Mouse (Mus musculus) liver, embryonic 14.5 days (tissue): ENCODE results near the gene Ttll8. TPM values are rescaled to one million over a fixed set of nuclear protein-coding genes. Genes with fewer than 3 reads are reported as not detected.

ENCODE experiments used
- ATAC-seq: fragments of 200-750 bp; cut with Nextera tagmentation; 2 replicates; pipeline ENCODE4 v1.8.0; 2017; ENCODE audit warnings: moderate number of reproducible peaks, mild to moderate bottlenecking, moderate library complexity; ENCODE audit not compliant: insufficient read depth
- DNase-seq, 3 experiments: peaks; one replicate each; pipeline ENCODE4 v3.0.0-alpha.2; 2012 to 2013; ENCODE audit warnings: low read depth in 3 of 3, low spot score in 3 of 3
- H3K27ac ChIP-seq: fragments of 300-500 bp; sonication (generic); 2 replicates; pipeline ENCODE4 v1.5.1; 2014; ENCODE audit warnings: moderate library complexity, mild to moderate bottlenecking, control low read depth, inconsistent platforms
- H3K27me3 ChIP-seq: fragments of 300-500 bp; sonication (generic); 2 replicates; pipeline ENCODE4 v1.6.1; 2014; ENCODE audit warnings: mild to moderate bottlenecking, low read length, moderate library complexity; ENCODE audit not compliant: control insufficient read depth, insufficient read depth
- H3K36me3 ChIP-seq: fragments of 300-500 bp; sonication (generic); replicated peaks from 2 replicates; pipeline ENCODE4 v1.6.1; 2014; ENCODE audit warnings: low read depth; ENCODE audit not compliant: control insufficient read depth, insufficient read depth
- H3K4me1 ChIP-seq, 2 experiments: fragments of 200-500 bp in 1 of 2; fragments of 300-500 bp in 1 of 2; sonication (generic) in 1 of 2; replicated peaks; 2 replicates each; pipeline ENCODE4 v1.6.1; 2012 to 2014; ENCODE audit warnings: antibody characterized with exemption in 1 of 2, inconsistent platforms in 1 of 2, low read length in 1 of 2; ENCODE audit not compliant: control insufficient read depth in 2 of 2, insufficient read depth in 2 of 2
- H3K4me2 ChIP-seq: fragments of 300-500 bp; sonication (generic); 2 replicates; pipeline ENCODE4 v1.6.1; 2014; ENCODE audit warnings: low read depth, mild to moderate bottlenecking, control low read depth, moderate library complexity
- H3K4me3 ChIP-seq, 2 experiments: fragments of 200-500 bp in 1 of 2; fragments of 300-500 bp in 1 of 2; sonication (generic) in 1 of 2; 2 replicates each; pipeline ENCODE4 v1.5.1; 2012 to 2014; ENCODE audit warnings: low read depth in 2 of 2, low read length in 2 of 2, mild to moderate bottlenecking in 2 of 2, control low read depth in 1 of 2, inconsistent platforms in 1 of 2, moderate library complexity in 1 of 2; ENCODE audit not compliant: insufficient read depth in 1 of 2
- H3K9ac ChIP-seq: fragments of 300-500 bp; sonication (generic); replicated peaks from 2 replicates; pipeline ENCODE4 v1.6.1; 2014; ENCODE audit warnings: mild to moderate bottlenecking, control low read depth, moderate library complexity
- H3K9me3 ChIP-seq: fragments of 300-500 bp; sonication (generic); 2 replicates; pipeline ENCODE4 v1.6.1; 2016; ENCODE audit warnings: low read length, mixed read lengths; ENCODE audit not compliant: control insufficient read depth
- CTCF ChIP-seq: IDR thresholded peaks from 2 replicates; pipeline ENCODE4 v1.5.1; 2016; ENCODE audit warnings: antibody characterized with exemption, low read depth, control low read depth
- EP300 ChIP-seq: IDR thresholded peaks from 2 replicates; pipeline ENCODE4 v1.6.1; 2016; ENCODE audit warnings: antibody characterized with exemption, low read depth
- WGBS: fragments of 180-500 bp; shearing (Covaris S2); extraction: QIAGEN DNeasy Blood & Tissue Kit; methylation state at CpG from one replicate; pipeline ENCODE4 v1.1.7; 2014; ENCODE audit not compliant: insufficient replicate concordance; 5-methylcytosine and 5-hydroxymethylcytosine counted together
- polyA plus RNA-seq, 2 experiments: library from polyadenylated mRNA; depleted of rRNA in 1 of 2; stranded (reverse) in 1 of 2; unstranded in 1 of 2; fragments of >200 nt; fragmentation: Nextera tagmentation in 1 of 2; extraction: Ambion mirVana in 1 of 2; gene quantifications; 2 replicates each; pipeline versions ENCODE4 v1.2.1 to v1.2.3; 2012 to 2014

Gene Ttll8
- polyA plus RNA-seq, 2 experiments, result not detected

DNA sequence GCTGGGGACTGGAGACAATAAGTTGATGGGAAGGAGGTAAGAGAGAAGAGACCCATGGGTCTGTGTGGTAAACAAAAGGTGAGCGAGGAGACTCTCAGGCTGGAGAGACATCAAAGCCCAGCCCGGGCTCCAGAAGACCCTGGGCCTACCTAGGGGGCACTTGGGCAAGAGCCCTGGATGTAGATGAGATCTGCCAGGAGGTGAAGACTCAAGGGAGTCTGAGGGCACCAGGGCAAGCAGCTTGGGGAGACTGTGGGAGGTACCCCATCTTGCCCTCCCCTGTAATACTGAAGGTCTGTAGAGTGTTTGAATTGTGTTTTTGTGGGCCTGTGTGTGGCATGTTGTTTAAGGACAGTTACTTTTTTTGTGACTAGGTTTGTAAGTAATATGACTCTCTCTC lies 95.5 kb downstream of the Ttll8 start:
- no peak for ATAC-seq

DNA sequence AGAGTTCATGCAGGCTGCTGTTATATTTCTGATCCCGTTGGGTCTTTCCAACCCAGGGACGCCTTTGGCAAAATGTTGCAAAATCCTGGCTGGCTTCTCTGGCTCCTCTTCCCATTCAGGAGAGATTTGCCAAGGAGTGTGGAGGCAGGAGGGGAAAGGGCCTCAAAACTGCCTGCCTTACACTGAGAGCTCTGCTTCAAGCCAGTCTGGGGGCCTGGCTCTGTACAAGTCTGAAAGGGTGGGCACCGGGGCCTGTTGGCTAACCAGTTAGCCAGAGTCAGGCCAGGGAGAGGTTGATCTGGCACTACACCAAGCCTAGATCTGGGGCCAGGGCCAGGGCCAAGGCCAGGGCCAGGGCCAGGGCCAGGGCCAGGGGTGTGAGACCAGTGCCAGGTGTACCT lies 96.1 kb downstream of the Ttll8 start:
- Histone ChIP-seq H3K27ac (no peak overlapping the region), H3K4me3 (no peak overlapping the region), H3K36me3 (no peaks in the 10 kb centered on the region), H3K27me3 (no peaks in the 10 kb centered on the region), H3K9me3 (no peaks in the 10 kb centered on the region), H3K4me2 (no peak overlapping the region), H3K4me1 (peaks cover 7 to 8% of the 10 kb centered on the region in 2 experiments), H3K9ac (no peak overlapping the region)
- 75% methylated on average over 3 of the region's 3 CpGs for WGBS
- DNase-seq (no peak), ATAC-seq (no peak)
- TF ChIP-seq EP300, result no peak
- no peak for TF ChIP-seq CTCF

More for the DNA sequence above, 95.5 kb downstream of the Ttll8 start:
- Histone ChIP-seq H3K27ac (no peak overlapping the region), H3K9me3 (no peaks in the 10 kb centered on the region), H3K4me3 (no peak overlapping the region), H3K36me3 (no peaks in the 10 kb centered on the region), H3K4me1 (peaks cover 7 to 8% of the 10 kb centered on the region in 2 experiments), H3K4me2 (no peak overlapping the region), H3K9ac (no peak overlapping the region), H3K27me3 (no peaks in the 10 kb centered on the region)
- no peak for DNase-seq
- TF ChIP-seq CTCF, result no peak
- TF ChIP-seq EP300, result no peak
- 56% methylated on average over 2 of the region's 2 CpGs for WGBS

DNA sequence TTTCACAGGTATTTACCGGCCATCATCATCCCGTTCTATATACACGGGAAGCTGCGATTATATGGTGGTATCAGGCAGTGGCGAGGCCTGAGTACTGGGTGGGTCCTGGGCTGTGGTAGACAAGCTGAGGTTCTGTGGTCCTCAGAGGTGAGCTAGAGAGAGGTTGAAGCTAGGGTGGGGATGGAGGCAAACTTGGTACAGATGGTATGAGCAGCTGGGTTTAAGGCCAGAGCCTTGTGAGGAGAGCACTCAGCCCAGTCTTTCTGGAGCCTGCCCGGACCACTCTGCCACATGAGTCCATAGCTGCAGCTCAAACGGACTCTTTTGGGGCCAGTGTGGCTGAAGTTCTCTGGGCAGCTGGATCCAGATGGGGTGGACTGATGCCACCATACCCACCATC lies 96.9 kb downstream of the Ttll8 start:
- no peak for ATAC-seq
- no peaks in the 10 kb centered on the region for H3K9me3 ChIP-seq
- 77% methylated on average over 7 of the region's 7 CpGs for WGBS
- no peak overlapping the region for H3K9ac ChIP-seq
- H3K36me3 ChIP-seq, result no peaks in the 10 kb centered on the region
- no peak overlapping the region for H3K27ac ChIP-seq
- H3K4me3 ChIP-seq, result no peak overlapping the region
- no peaks in the 10 kb centered on the region for H3K27me3 ChIP-seq
- no peak for TF ChIP-seq EP300
- no peak for TF ChIP-seq CTCF
- H3K4me2 ChIP-seq, result no peak overlapping the region
- H3K4me1 ChIP-seq, result peaks cover 3 to 8% of the 10 kb centered on the region in 2 experiments; a peak in 3 of 4 replicates
- DNase-seq, result no peak

DNA sequence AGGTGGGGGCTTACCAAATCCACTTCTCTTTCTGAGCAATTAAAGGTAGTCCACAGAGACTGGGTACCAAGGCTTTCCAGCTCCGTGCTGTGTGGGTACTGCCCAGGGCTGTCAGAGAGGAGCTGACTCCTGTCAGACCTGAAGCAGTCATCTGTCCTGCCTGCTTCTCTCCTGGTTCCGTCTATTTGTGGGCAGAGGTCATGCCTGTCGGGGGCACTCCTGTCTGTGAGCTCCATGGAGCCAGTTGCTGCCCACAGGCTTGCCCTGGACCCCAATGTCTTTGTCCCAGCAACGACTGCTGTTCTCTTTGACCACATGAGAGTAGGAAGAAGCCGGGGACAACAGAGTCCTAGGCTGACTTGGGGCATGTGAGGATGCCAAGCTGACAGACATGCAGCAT lies 97.6 kb downstream of the Ttll8 start:
- Histone ChIP-seq H3K9ac (no peak overlapping the region), H3K27me3 (no peaks in the 10 kb centered on the region), H3K4me2 (no peak overlapping the region), H3K9me3 (no peaks in the 10 kb centered on the region), H3K36me3 (no peaks in the 10 kb centered on the region), H3K27ac (no peak overlapping the region), H3K4me1 (peaks cover 3 to 7% of the 10 kb centered on the region in 2 experiments; a peak in 3 of 4 replicates), H3K4me3 (no peak overlapping the region)
- ATAC-seq (no peak), DNase-seq (no peak)
- TF ChIP-seq CTCF, result no peak
- 59% methylated on average over 5 of the region's 5 CpGs for WGBS

DNA sequence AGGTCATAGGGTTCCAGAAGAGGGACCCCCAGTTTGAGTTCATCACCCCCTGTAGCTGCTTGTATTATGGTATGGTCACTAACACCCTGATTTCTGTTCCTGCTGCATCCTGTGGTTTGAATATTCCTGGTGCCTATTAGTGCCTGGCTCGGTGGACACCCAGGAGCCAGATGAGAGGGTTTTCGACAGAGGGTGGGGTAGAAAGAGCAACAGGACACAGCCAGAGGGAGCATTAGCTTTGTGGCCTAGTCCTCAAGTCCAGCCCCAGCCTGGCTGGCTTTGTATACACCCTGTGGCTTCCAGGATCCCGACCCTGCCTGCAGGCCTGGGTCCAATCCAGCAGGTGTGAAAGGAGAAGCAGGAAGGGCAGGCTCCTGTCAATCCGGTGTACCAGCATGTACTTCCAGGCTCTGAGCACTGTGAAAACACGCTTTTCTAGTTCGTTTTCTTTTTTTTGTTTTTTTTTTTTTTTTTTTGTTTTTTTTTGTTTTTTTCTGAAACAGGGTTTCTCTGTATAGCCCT lies 98.3 kb downstream of the Ttll8 start:
- Histone ChIP-seq H3K27ac (no peak overlapping the region), H3K4me2 (no peak overlapping the region), H3K9ac (no peak overlapping the region), H3K27me3 (no peaks in the 10 kb centered on the region), H3K4me1 (peaks cover 0 to 2% of the 10 kb centered on the region in 2 experiments; a peak in 2 of 4 replicates), H3K9me3 (no peaks in the 10 kb centered on the region), H3K4me3 (no peak overlapping the region), H3K36me3 (no peaks in the 10 kb centered on the region)
- 50% methylated on average over 6 of the region's 6 CpGs for WGBS
- TF ChIP-seq EP300 (no peak), CTCF (no peak)
- no peak for DNase-seq
- no peak for ATAC-seq
